Mouse (Mus musculus) neural tube, embryonic 12.5 days (tissue): Measurements from ENCODE around the gene Kif1bp. TPM values are rescaled to one million over a fixed set of nuclear protein-coding genes. Genes with fewer than 3 reads are reported as not detected.
"Not testable (repeated sequence)": the region's sequence is repeated elsewhere in the genome, so short reads cannot be mapped to it uniquely, and the experiment has no call there.

ENCODE experiments used
- ATAC-seq: fragments of 200-750 bp; cut with Nextera tagmentation; 2 replicates; pipeline ENCODE4 v1.8.0; 2017; ENCODE audit warnings: low read depth, mild to moderate bottlenecking, moderate TSS enrichment, moderate library complexity; ENCODE audit not compliant: low FRiP score
- H3K27ac ChIP-seq: fragments of 300-500 bp; sonication (generic); 2 replicates; pipeline ENCODE4 v1.5.1; 2016
- H3K27me3 ChIP-seq: fragments of 300-500 bp; sonication (generic); replicated peaks from 2 replicates; pipeline ENCODE4 v1.6.1; 2016; ENCODE audit warnings: mild to moderate bottlenecking
- H3K36me3 ChIP-seq: fragments of 300-500 bp; sonication (generic); 2 replicates; pipeline ENCODE4 v1.6.1; 2016; ENCODE audit warnings: mild to moderate bottlenecking
- H3K4me1 ChIP-seq: fragments of 300-500 bp; sonication (generic); 2 replicates; pipeline ENCODE4 v1.6.1; 2016
- H3K4me2 ChIP-seq: fragments of 300-500 bp; sonication (generic); replicated peaks from 2 replicates; pipeline ENCODE4 v1.6.1; 2016; ENCODE audit warnings: mild to moderate bottlenecking
- H3K4me3 ChIP-seq: fragments of 300-500 bp; sonication (generic); 2 replicates; pipeline ENCODE4 v1.5.1; 2016
- H3K9ac ChIP-seq: fragments of 300-500 bp; sonication (generic); 2 replicates; pipeline ENCODE4 v1.6.1; 2016; ENCODE audit warnings: mild to moderate bottlenecking
- H3K9me3 ChIP-seq: fragments of 300-500 bp; sonication (generic); 2 replicates; pipeline ENCODE4 v1.6.1; 2016; ENCODE audit warnings: mild to moderate bottlenecking
- WGBS: fragments of 180-500 bp; shearing (Covaris S2); methylation state at CpG from one replicate; pipeline ENCODE4 v1.1.7; 2016; 5-methylcytosine and 5-hydroxymethylcytosine counted together
- polyA plus RNA-seq: library from polyadenylated mRNA; unstranded; fragments of >200 nt; fragmentation: Nextera tagmentation; extraction: Ambion mirVana; gene quantifications from 2 replicates; pipeline ENCODE4 v1.2.1, GENCODE M21; 2016

The Kif1bp gene
- polyA plus RNA-seq, 1 experiment from 2014 or later, result 73.8 TPM

DNA sequence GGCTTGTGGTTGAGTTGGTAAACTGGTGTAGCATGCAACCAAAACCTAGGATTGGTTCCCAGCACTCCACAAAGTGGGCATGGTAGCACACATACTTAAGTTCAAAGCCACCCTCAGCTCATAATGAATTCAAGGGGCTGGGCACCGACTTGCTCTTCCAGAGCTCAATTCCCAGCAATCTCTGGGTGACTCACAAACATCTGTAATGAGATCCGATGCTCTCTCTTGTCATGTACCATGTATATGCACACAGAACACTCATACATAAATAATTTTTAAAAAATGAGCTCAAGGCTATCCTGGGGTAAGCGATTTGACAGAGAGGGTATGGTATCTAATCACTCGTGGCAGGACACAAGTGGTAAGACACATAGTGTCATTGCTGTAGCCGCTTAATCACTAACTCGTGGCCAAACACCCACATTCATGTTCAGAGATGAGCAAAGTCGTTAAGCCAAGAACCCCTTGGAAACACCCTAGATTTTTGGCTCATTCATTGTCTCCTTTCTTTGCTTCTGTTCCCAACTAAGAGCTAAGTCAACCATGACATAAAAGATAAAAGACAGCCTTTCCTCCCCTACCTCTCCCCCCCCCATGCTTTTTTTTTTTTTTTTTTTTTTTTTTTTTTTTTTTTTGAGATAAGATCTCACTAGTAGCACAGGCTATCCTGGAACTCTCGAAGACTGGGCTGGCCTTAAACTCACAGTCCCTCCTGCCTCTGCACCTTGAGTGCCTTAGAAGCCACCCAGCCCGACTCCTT is 72.9 kb downstream of the Kif1bp start:
- no peaks in the 10 kb centered on the region for H3K36me3 ChIP-seq
- H3K27ac ChIP-seq, result no peak overlapping the region
- H3K27me3 ChIP-seq, result no peaks in the 10 kb centered on the region; the same call in 1 of the 2 replicates
- H3K9me3 ChIP-seq, result no peaks in the 10 kb centered on the region
- 85% methylated on average over 9 of the region's 9 CpGs for WGBS
- no peak overlapping the region for H3K9ac ChIP-seq
- H3K4me2 ChIP-seq, result no peak overlapping the region
- H3K4me1 ChIP-seq, result no peaks in the 10 kb centered on the region
- ATAC-seq, result no peak
- no peak overlapping the region for H3K4me3 ChIP-seq

DNA sequence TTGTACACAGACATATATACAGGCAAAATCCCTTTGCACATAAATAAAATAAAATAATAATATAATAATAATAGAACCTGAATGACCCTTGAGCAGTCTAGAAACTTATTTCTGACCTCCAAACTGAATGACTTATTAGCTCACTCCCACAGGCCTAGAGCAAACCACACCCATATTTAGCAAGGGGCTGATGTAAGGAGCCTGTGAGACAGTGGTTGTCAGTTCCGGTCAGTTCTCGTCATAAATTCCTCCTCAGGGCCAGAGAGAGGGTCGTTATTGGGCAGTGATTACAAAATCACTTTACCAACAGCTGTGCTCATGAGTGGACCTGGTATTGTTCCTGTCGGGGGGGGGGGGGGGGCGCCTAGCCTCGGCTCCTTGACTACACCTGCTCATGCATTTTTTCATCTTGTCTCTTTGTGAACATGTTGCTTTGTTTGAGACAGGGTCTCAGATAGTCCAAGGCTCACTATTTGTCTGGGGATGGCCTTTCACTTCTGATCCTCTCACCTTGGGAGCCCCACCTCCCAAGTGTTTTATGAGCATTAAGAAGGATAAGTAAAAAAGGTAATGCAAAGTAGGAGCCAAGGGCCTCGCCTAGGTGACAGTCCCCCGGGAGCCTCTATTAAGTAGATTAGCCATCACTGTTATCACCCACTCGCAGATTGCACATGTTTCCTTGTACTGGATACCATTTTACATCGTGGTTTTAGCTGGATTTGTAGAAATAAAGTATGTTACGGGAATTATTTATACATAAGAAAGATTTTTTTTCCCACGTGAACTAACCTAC is 74.2 kb downstream of the Kif1bp start:
- H3K27me3 ChIP-seq, result no peaks in the 10 kb centered on the region; the same call in 1 of the 2 replicates
- no peaks in the 10 kb centered on the region for H3K9me3 ChIP-seq
- H3K4me1 ChIP-seq, result no peaks in the 10 kb centered on the region
- H3K9ac ChIP-seq, result no peak overlapping the region
- 67% methylated on average over 12 of the region's 12 CpGs for WGBS
- no peaks in the 10 kb centered on the region for H3K36me3 ChIP-seq
- no peak overlapping the region for H3K27ac ChIP-seq
- no peak for ATAC-seq
- H3K4me2 ChIP-seq, result no peak overlapping the region
- no peak overlapping the region for H3K4me3 ChIP-seq

DNA sequence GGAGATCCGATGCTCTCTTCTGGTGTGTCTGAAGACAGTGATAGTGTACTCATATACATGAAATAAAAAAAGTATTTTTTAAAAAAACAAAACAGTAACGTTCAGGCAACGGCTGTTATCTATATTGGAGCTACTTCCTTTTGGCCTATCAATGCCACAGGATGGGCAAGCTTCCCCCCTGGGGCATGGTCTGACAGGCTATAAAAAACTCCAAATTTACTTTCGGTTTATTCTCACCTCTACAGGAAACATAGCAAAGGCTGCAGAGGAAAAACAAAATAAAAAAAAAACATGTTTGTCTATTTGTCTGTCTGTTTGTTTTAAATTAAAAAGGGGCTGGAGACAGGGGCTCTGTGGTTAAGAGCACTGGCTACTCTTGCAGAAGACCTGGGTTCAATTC is 74.9 kb downstream of the Kif1bp start:
- Histone ChIP-seq H3K9me3 (no peaks in the 10 kb centered on the region), H3K27ac (no peak overlapping the region), H3K36me3 (no peaks in the 10 kb centered on the region), H3K27me3 (no peaks in the 10 kb centered on the region; the same call in 1 of the 2 replicates), H3K9ac (no peak overlapping the region), H3K4me2 (no peak overlapping the region), H3K4me3 (no peak overlapping the region), H3K4me1 (no peaks in the 10 kb centered on the region)
- no peak for ATAC-seq
- 83% methylated on average over 4 of the region's 4 CpGs for WGBS

DNA sequence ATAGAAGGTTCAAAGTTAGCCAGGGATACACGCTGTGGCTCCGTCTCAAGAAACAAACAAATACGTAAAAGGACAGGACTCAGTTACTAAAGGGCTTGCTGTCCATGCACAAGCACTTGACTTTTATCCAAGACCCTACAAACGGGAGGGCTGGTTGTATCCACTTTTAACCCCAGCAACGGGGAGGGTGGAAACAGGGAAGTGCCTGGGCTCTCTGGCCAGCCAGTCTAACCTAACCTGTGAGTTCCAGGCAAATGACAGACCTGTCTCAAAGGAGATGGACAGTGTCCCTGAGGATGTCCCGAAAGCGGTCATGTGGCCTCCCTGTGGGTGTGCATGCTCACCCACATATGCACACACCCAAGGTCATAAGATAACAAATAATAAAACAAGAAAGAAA is 76.3 kb downstream of the Kif1bp start:
- no peak for ATAC-seq
- H3K4me3 ChIP-seq, result no peak overlapping the region
- 81% methylated on average over 7 of the region's 7 CpGs for WGBS
- H3K36me3 ChIP-seq, result no peaks in the 10 kb centered on the region
- H3K9me3 ChIP-seq, result no peaks in the 10 kb centered on the region
- H3K27me3 ChIP-seq, result no peaks in the 10 kb centered on the region
- no peaks in the 10 kb centered on the region for H3K4me1 ChIP-seq
- no peak overlapping the region for H3K9ac ChIP-seq
- H3K4me2 ChIP-seq, result no peak overlapping the region
- H3K27ac ChIP-seq, result no peak overlapping the region

DNA sequence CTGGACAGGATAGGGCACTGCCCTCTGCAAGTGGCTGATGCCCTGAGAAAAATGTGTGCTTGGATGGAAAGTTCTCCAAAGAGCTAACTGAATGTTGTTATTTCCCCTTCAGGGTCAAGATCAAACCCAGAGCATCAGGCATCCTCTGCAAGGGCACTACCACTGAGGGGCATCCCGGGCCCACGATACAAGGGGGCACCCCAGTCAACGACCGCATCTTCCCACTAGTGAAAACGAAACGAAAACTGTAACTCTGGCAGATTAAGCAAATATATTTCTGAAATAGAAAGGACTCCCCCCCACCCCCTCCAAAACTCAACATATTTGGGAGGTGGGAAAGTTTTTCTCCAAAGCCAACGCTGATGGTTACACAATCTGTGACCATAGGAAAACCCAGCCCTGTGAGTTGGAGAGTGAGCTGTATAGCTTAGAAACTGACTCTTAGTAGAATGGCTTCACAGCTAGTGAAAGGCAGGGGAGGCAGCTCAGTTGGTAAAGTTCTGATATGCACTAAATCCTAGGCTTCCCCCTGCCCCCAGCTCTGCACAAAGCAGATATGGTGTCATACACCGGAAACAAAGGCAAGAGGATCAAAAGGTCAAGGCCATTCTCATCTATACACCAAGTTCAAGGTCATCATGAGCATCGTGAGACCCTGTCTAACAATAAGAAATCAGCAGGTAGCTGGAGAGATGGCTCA is 77.2 kb downstream of the Kif1bp start:
- no peaks in the 10 kb centered on the region for H3K36me3 ChIP-seq
- H3K4me2 ChIP-seq, result no peak overlapping the region
- H3K9me3 ChIP-seq, result no peaks in the 10 kb centered on the region
- H3K4me3 ChIP-seq, result no peak overlapping the region
- H3K4me1 ChIP-seq, result no peaks in the 10 kb centered on the region
- WGBS, result 89% methylated on average over 9 of the region's 9 CpGs
- H3K9ac ChIP-seq, result no peak overlapping the region
- no peak overlapping the region for H3K27ac ChIP-seq
- no peaks in the 10 kb centered on the region for H3K27me3 ChIP-seq
- no peak for ATAC-seq

DNA sequence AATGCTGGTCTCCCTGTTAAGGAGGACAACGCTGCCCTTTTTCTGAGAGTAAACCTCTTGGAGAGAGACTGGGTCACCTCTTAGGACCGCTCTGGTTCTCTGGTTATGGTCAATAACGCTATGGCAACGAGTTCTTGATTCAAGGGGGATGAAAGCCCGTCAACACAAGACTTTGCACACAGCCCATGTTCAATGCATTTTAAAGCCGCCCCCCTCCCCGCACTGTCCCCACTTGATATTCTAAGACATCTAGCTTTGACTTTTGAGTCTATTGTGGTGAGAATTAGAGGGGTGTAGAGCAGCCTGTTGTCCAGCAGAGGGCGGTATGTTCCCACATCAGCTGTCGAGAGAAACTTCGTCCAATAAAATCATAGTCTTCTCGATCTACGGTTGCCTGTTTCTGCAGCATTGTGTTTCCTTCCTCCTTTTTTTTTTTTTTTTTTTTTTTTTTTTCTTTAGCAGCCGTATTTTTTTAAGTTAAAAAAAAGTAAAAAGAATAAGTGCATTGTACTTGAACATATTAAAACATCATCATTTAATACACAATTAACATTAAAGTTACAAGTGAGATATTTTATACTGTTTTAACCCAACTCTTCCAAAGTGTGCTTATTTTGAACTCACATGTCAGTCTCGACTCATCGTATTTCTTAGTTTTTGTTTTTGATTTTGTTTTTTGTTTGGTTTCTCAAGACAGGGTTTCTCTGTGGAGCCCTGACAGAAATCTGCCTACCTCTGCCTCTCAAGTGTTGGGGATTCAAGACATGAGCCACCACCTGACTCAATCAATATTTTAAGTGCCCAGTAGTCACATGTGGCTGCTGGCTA is 78.0 kb downstream of the Kif1bp start:
- Histone ChIP-seq H3K27me3 (no peaks in the 10 kb centered on the region), H3K4me2 (no peak overlapping the region; the same call in 1 of the 2 replicates), H3K9me3 (no peaks in the 10 kb centered on the region), H3K4me3 (no peak overlapping the region), H3K36me3 (no peaks in the 10 kb centered on the region), H3K27ac (no peak overlapping the region), H3K9ac (no peak overlapping the region), H3K4me1 (no peaks in the 10 kb centered on the region)
- ATAC-seq, result peak; percentile 53; the same call in 1 of the 2 replicates
- 24% methylated on average over 15 of the region's 15 CpGs for WGBS

DNA sequence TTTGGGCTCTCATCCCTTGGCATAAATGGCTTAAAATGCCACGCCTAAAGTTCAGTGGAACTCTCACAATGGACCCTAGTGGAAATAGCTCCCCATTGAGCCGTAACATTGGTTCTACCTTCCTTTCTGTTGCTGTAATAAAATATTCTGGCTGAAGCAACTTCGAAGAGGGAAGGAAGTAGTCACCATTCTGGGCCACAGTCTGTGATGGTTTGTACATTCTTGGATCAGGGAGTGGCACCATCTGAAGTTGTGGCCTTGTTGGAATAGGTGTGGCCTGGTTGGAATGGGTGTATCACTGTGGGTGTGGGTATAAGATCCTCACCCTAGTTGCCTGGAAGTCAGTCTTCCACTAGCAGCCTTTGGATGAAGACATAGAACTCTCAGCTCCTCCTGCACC is 86.6 kb downstream of the Kif1bp start:
- H3K9ac ChIP-seq, ATAC-seq, H3K4me1 ChIP-seq, H3K9me3 ChIP-seq, H3K4me2 ChIP-seq, H3K36me3 ChIP-seq, H3K4me3 ChIP-seq, H3K27me3 ChIP-seq, H3K27ac ChIP-seq: not testable (repeated sequence)
- WGBS, result 84% methylated on average over 3 of the region's 3 CpGs

Other genes starting within 250 kb of the Kif1bp start
- gene Hk1, start 198.5 kb downstream of the Kif1bp start, polyA plus RNA-seq, result 59.9 and 64.7 TPM in 2 replicates
- 0.17 and 0.47 TPM in 2 replicates for gene Hkdc1, start 156.0 kb downstream of the Kif1bp start, polyA plus RNA-seq
- 0.81 and 1.5 TPM in 2 replicates for gene 4930507D05Rik, start 129.0 kb downstream of the Kif1bp start, polyA plus RNA-seq
- 25.0 and 27.0 TPM in 2 replicates for gene Supv3l1, start 128.7 kb downstream of the Kif1bp start, polyA plus RNA-seq
- gene Vps26a, start 91.7 kb downstream of the Kif1bp start, polyA plus RNA-seq, result 77.1 and 81.8 TPM in 2 replicates
- gene Srgn, start 51.0 kb downstream of the Kif1bp start, polyA plus RNA-seq, result 5.9 and 6.9 TPM in 2 replicates
- gene Ddx21, start 23.8 kb upstream of the Kif1bp start, polyA plus RNA-seq, result 23.6 and 23.8 TPM in 2 replicates
- gene Ddx50, start 72.8 kb upstream of the Kif1bp start, polyA plus RNA-seq, result 109 and 112 TPM in 2 replicates
- 1.7 and 1.9 TPM in 2 replicates for gene Stox1, start 147.7 kb upstream of the Kif1bp start, polyA plus RNA-seq
- gene Ccar1, start 213.8 kb upstream of the Kif1bp start, polyA plus RNA-seq, result 129 and 147 TPM in 2 replicates